ENCODE assay signal across 7 mouse cellular contexts in genomic region chr12:75734167-75734566, GRCm38 (mm10). TPM values are rescaled to one million over a fixed set of nuclear protein-coding genes. Genes with fewer than 3 reads are reported as not detected.
DNase-seq lines count a peak whose midpoint lies in the region; ATAC-seq and TF ChIP-seq lines count a peak whose summit lies in the region.

No protein-coding gene starts in this region.

- H3K27me3 ChIP-seq in testis, adult 2 months (ENCODE audit: control insufficient read depth, insufficient read depth, low read length), result no peaks in the 10 kb centered on the region
- no peaks in the 10 kb centered on the region for H3K27me3 ChIP-seq in embryonic facial prominence, embryonic 11.5 days (ENCODE audit: control insufficient read depth, insufficient read depth, low read length)
- H3K27me3 ChIP-seq in hindbrain, embryonic 14.5 days (ENCODE audit: control insufficient read depth, insufficient read depth, low read length), result peaks cover 12% of the 10 kb centered on the region; the same call in 1 of the 2 replicates

- peak overlapping the region; percentile 94 for H3K4me2 ChIP-seq in embryonic facial prominence, embryonic 11.5 days (ENCODE audit: low read depth, low read length)
- H3K4me2 ChIP-seq in hindbrain, embryonic 14.5 days (replicated peaks), result peak overlapping the region; percentile 89

- no peak for DNase-seq in testis, postnatal 10 days (ENCODE audit: low spot score)
- peak; percentile 45 for DNase-seq in embryonic facial prominence, embryonic 11.5 days (ENCODE audit: low spot score)
- DNase-seq in hindbrain, embryonic 14.5 days (ENCODE audit: low spot score), result no peak
- no peak for DNase-seq in gastrocnemius, adult 8-10 months (ENCODE audit: low spot score in 2 of 2)

- no peak for TF ChIP-seq POLR2A in testis, adult 2 months (IDR thresholded peaks at IDR 0.05; ENCODE audit: control insufficient read depth, low read depth, low read length)

- peaks cover 6% of the 10 kb centered on the region; the same call in 1 of the 2 replicates for H3K4me1 ChIP-seq in testis, adult 2 months (ENCODE audit: control insufficient read depth, insufficient read depth, low read length)
- H3K4me1 ChIP-seq in embryonic facial prominence, embryonic 11.5 days (ENCODE audit: control insufficient read depth, insufficient read depth, low read length), result no peaks in the 10 kb centered on the region
- H3K4me1 ChIP-seq in hindbrain, embryonic 14.5 days (replicated peaks; ENCODE audit: control insufficient read depth, insufficient read depth, low read length), result peaks cover 23% of the 10 kb centered on the region

- H3K9me3 ChIP-seq in embryonic facial prominence, embryonic 11.5 days (replicated peaks; ENCODE audit: control insufficient read depth, low read length), result no peaks in the 10 kb centered on the region
- H3K9me3 ChIP-seq in hindbrain, embryonic 14.5 days (ENCODE audit: control insufficient read depth, low read length), result no peaks in the 10 kb centered on the region

- no peaks in the 10 kb centered on the region for H3K36me3 ChIP-seq in testis, adult 2 months (ENCODE audit: control insufficient read depth, insufficient read depth, low read length)
- H3K36me3 ChIP-seq in embryonic facial prominence, embryonic 11.5 days (replicated peaks; ENCODE audit: control insufficient read depth, insufficient read depth, low read depth, low read length), result no peaks in the 10 kb centered on the region
- H3K36me3 ChIP-seq in hindbrain, embryonic 14.5 days (replicated peaks; ENCODE audit: control insufficient read depth, insufficient read depth), result no peaks in the 10 kb centered on the region

- ATAC-seq in embryonic facial prominence, embryonic 11.5 days (replicated peaks; ENCODE audit: insufficient number of reproducible peaks, low FRiP score, low TSS enrichment, low read depth), result no peak
- no peak for ATAC-seq in hindbrain, embryonic 14.5 days (ENCODE audit: low FRiP score)
- ATAC-seq in megakaryocyte progenitor cell, adult 5-6 weeks (replicated peaks; ENCODE audit: poor library complexity), result peak; percentile 47
- no peak for ATAC-seq in frontal cortex, adult (ENCODE audit: low TSS enrichment)

- no peak overlapping the region for H3K9ac ChIP-seq in embryonic facial prominence, embryonic 11.5 days (replicated peaks; ENCODE audit: low read length)
- peak overlapping the region; percentile 95 for H3K9ac ChIP-seq in hindbrain, embryonic 14.5 days

- peak overlapping the region; percentile 54; the same call in 1 of the 2 replicates for H3K27ac ChIP-seq in testis, adult 2 months (ENCODE audit: control insufficient read depth, insufficient read depth, low read depth, low read length)
- no peak overlapping the region for H3K27ac ChIP-seq in embryonic facial prominence, embryonic 11.5 days (replicated peaks; ENCODE audit: low read depth, low read length)
- H3K27ac ChIP-seq in hindbrain, embryonic 14.5 days, result no peak overlapping the region

- peak overlapping the region; percentile 92; the same call in 1 of the 2 replicates for H3K4me3 ChIP-seq in testis, adult 2 months (ENCODE audit: control insufficient read depth, low read depth, low read length)
- peak overlapping the region; percentile 72 for H3K4me3 ChIP-seq in embryonic facial prominence, embryonic 11.5 days (ENCODE audit: low read depth, low read length)
- H3K4me3 ChIP-seq in hindbrain, embryonic 14.5 days (replicated peaks; ENCODE audit: low read length), result peak overlapping the region; percentile 87

- 30% methylated on average over 10 of the region's 10 CpGs for WGBS in embryonic facial prominence, embryonic 11.5 days
- 31% methylated on average over 10 of the region's 10 CpGs for WGBS in hindbrain, embryonic 14.5 days

- no peak for TF ChIP-seq CTCF in testis, adult 2 months (IDR thresholded peaks at IDR 0.05; ENCODE audit: control insufficient read depth, insufficient read depth, insufficient replicate concordance, low read depth, low read length)

RNA-seq across cellular contexts. Expression of gene Sgpp1, which starts 1.4 kb away (rescaled TPM):
- 20.0 and 20.8 TPM in 2 replicates for polyA plus RNA-seq in testis, adult 2 months (2012; rRNA removed)
- 12.0 and 13.8 TPM in 2 replicates for polyA plus RNA-seq in embryonic facial prominence, embryonic 11.5 days (2014; fragmentation: Nextera tagmentation; extraction: Ambion mirVana)
- 16.6 and 21.0 TPM in 2 replicates for polyA plus RNA-seq in hindbrain, embryonic 14.5 days (2014; fragmentation: Nextera tagmentation; extraction: Ambion mirVana)
- 85.2 and 93.9 TPM in 2 replicates for total RNA-seq in megakaryocyte progenitor cell, adult 5-6 weeks (2015)
- total RNA-seq in megakaryocyte progenitor cell, adult 5-6 weeks (2017), result 66.5 and 75.7 TPM in 2 replicates
- total RNA-seq in gastrocnemius, adult 8-10 months (2022), result 10 to 100 TPM; 13.4 to 15.9 (median 13.9) TPM
